Mouse (Mus musculus): ENCODE measurements around the gene Baz2b.
"Not testable (repeated sequence)": the region's sequence is repeated elsewhere in the genome, so short reads cannot be mapped to it uniquely, and the experiment has no call there.

Baz2b gene

GRCm38 (mm10) chr2:60200051-60200562 lies 9.5 kb downstream of the Baz2b start:
- no peak for DNase-seq (ENCODE audit: low spot score)

GRCm38 (mm10) chr2:60196841-60197240 lies 12.8 kb downstream of the Baz2b start:
- DNase-seq (ENCODE audit: low spot score), result no peak

- no peak for DNase-seq (ENCODE audit: low spot score)
These were observed 27.9 kb downstream of the Baz2b start for GRCm38 (mm10) chr2:60181696-60182095.

GRCm38 (mm10) chr2:60177490-60177889 lies 32.1 kb downstream of the Baz2b start:
- DNase-seq (ENCODE audit: low spot score), result no peak

- no peak for DNase-seq (ENCODE audit: low spot score)
These were observed 33.6 kb downstream of the Baz2b start for GRCm38 (mm10) chr2:60176087-60176486.

GRCm38 (mm10) chr2:60175078-60175477 lies 34.6 kb downstream of the Baz2b start:
- no peak for DNase-seq (ENCODE audit: low spot score)

- no peak for DNase-seq (ENCODE audit: low spot score)
These were observed 36.0 kb downstream of the Baz2b start for GRCm38 (mm10) chr2:60173595-60173994.

- no peak for DNase-seq (ENCODE audit: low spot score)
These were observed 36.4 kb downstream of the Baz2b start for GRCm38 (mm10) chr2:60173190-60173589.

GRCm38 (mm10) chr2:60172531-60172914 lies 37.1 kb downstream of the Baz2b start:
- no peak for DNase-seq (ENCODE audit: low spot score)

GRCm38 (mm10) chr2:60171786-60172530 lies 37.7 kb downstream of the Baz2b start:
- no peak for DNase-seq (ENCODE audit: low spot score)

GRCm38 (mm10) chr2:60166878-60167277 lies 42.8 kb downstream of the Baz2b start:
- DNase-seq (ENCODE audit: low spot score), result no peak

GRCm38 (mm10) chr2:60165679-60166078 lies 44.0 kb downstream of the Baz2b start:
- no peak for DNase-seq (ENCODE audit: low spot score)

GRCm38 (mm10) chr2:60163744-60164143 lies 45.9 kb downstream of the Baz2b start:
- DNase-seq (ENCODE audit: low spot score), result no peak

GRCm38 (mm10) chr2:60152481-60152880 lies 57.2 kb downstream of the Baz2b start:
- DNase-seq (ENCODE audit: low spot score), result no peak

GRCm38 (mm10) chr2:60148651-60149050 lies 61.0 kb downstream of the Baz2b start:
- no peak for DNase-seq (ENCODE audit: low spot score)

GRCm38 (mm10) chr2:60147428-60147827 lies 62.2 kb downstream of the Baz2b start:
- DNase-seq (ENCODE audit: low spot score), result no peak

- no peak for DNase-seq (ENCODE audit: low spot score)
These were observed 63.9 kb downstream of the Baz2b start for GRCm38 (mm10) chr2:60145742-60146141.

GRCm38 (mm10) chr2:60143383-60143782 lies 66.3 kb downstream of the Baz2b start:
- DNase-seq (ENCODE audit: low spot score), result no peak

- no peak for DNase-seq (ENCODE audit: low spot score)
These were observed 67.4 kb downstream of the Baz2b start for GRCm38 (mm10) chr2:60142281-60142680.

- DNase-seq (ENCODE audit: low spot score), result peak; percentile 10
These were observed 70.9 kb downstream of the Baz2b start for GRCm38 (mm10) chr2:60138751-60139162.

GRCm38 (mm10) chr2:60135796-60136195 lies 73.8 kb downstream of the Baz2b start:
- no peak for DNase-seq (ENCODE audit: low spot score)

GRCm38 (mm10) chr2:60134958-60135357 lies 74.7 kb downstream of the Baz2b start:
- not testable (repeated sequence) for DNase-seq (ENCODE audit: low spot score)

GRCm38 (mm10) chr2:60133072-60133471 lies 76.6 kb downstream of the Baz2b start:
- no peak for DNase-seq (ENCODE audit: low spot score)
